Mouse (Mus musculus): ENCODE results near the gene Gstt4.

DNA sequence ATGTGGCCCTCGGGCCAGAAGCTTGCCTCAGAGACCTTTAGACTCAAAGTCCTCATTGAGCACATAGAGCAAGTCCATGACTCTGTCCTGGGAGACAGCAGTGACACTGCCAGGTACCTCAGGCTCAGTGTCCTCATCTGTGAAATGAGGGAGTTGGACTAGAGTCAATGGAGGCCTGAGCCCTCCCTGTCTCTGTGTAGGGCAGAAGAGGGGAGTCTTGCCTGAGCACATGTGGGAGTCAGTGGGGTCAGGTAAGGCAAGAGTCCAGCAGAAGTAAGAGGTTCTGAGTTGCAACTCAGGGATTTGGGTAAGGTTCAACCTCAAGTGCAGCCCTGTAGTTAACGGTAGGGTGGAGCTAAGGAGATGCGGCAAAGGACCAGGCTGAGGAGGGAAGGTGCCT lies 34.6 kb upstream of the Gstt4 start:
- TF ChIP-seq CTCF (IDR thresholded peaks at IDR 0.05; ENCODE audit: control insufficient read depth, insufficient read depth, insufficient read length) (no peak), MAX (IDR thresholded peaks at IDR 0.05) (no peak), MYOD1 (IDR thresholded peaks at IDR 0.05; ENCODE audit: control insufficient read depth, insufficient read length, low read depth) (no peak), FOSL1 (IDR thresholded peaks at IDR 0.05; ENCODE audit: insufficient read depth, low read length, poor library complexity, severe bottlenecking) (no peak), USF1 (IDR thresholded peaks at IDR 0.05; ENCODE audit: low read depth) (no peak), MYOG (IDR thresholded peaks at IDR 0.05; ENCODE audit: control insufficient read depth, extremely low read depth, insufficient read length) (no peak), CEBPB (IDR thresholded peaks at IDR 0.05; ENCODE audit: low read depth) (no peak)

Data from C2C12 (cell line).